Mouse (Mus musculus): ENCODE measurements around the gene Chid1.

DNA sequence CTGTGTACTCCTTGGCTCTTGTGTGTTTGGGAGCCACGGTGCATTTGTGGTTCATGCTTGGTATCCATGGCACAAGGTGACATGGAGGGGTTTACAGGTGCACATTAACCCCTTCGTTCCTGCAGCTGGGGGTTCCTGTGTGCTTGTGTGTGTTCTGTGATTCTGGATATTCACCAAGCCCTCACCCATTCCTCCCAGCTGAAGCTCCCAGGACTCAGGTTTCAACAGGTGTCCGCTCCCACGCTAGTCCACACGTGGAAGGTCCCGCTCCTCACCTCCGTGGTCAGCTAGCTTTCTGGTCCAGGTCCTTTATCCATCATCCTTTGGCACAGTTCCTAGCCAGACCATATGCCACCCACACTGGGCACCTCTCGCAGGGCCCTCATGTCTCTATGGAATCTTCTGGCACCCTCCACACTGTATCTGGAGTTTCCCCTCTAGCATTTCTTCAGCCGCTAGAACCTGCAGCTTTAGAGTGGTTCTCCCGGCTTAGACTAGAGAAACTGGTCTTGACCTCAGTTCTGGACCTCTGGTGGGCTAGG lies 73.0 kb downstream of the Chid1 start:
- TF ChIP-seq EP300 (IDR thresholded peaks at IDR 0.05; ENCODE audit: low read depth) (no peak), CTCF (IDR thresholded peaks at IDR 0.05; ENCODE audit: low read depth) (no peak)
